Mouse (Mus musculus) urinary bladder, postnatal 25 days (tissue): Measurements from ENCODE around the gene Nlgn3.
A peak's percentile ranks its signal among the peaks of the same experiment; 100 is the strongest.
"Not testable (repeated sequence)": the region's sequence is repeated elsewhere in the genome, so short reads cannot be mapped to it uniquely, and the experiment has no call there.

Source experiments
- DNase-seq: peaks from one replicate; pipeline ENCODE4 v3.0.0; 2022; ENCODE audit warnings: low spot score

Gene Nlgn3

DNA sequence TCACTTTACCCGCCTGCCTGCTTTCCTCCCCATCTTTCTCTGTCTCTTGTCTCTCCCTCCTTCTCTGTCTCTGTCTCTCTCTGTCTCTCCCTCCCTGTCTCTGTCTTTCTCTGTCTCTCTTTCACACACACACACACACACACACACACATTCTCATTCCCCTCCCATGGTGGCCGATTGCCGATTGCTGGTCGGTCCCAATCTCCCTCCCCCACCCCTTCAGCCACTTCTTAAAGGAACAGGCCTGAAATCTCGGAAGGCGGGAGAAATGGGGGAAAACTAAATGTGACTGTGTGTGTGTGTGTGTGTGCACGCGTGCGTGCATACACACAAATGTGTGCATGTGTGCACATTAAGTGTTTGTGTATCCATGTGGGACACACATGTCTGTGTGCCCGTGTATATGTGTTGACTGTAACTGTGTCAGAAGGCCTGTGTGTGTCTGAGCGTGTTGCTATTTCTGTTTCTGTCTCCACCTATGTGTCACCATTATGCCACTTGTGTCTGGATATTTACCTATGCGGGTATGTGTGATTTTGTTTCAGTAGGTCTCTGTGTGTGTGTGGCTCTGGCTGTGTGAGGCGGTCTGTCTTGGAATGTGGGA is 1.6 kb downstream of the Nlgn3 start:
- no peak for DNase-seq

DNA sequence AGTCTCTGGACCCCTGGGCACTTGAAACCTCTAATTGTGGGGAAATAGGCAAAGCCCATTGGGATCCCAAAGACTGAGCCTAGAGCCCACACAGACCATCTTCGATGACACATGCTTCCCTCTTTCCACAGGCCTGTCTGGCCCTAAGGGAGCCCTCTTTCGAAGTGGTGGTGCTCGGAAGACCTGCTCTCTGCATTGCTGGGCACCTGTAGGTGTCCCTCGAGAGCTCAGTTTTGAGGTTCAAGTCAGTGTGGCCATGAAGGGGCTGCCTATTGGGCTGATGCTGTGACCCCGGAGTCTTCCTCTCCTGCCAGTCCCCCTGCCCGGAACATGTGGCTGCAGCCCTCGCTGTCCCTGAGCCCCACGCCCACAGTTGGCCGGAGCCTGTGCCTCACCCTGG is 2.7 kb downstream of the Nlgn3 start:
- DNase-seq, result no peak

DNA sequence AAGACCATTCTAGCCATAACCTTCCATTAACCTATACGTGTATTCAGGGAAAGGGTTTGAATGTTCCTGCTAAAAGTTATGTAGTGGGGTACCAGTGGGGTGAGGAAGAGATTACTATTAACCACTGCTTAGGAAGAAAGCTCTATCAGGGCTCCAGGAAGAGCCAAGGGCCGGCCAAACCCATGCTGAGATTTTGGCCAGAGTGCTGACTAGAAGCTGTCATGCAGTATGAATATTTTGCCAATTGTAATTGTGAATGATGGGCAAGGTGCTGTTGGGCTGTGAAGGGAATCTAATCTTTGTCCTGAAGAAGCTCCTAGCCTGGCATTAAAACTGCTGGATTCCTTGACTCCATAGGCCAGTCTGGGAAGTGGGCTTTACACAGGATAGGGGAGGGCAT is 5.7 kb downstream of the Nlgn3 start:
- no peak for DNase-seq

DNA sequence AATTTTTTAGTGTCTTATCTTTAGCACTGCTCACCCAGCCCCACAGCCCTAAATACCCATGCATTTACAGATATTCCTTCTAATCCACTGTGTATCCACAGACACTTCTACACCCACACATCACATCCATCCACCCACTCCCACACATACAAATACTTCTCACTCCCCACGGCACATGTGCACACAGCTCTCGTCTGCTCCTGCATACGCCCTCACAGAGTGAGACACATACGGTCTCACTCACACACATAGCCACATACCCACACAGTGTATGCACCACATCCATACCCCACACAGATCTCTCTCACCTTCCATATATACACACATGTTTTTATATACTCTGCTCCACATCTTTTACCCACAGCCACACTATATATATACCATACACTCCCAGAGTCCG is 10.3 kb downstream of the Nlgn3 start:
- DNase-seq, result no peak

DNA sequence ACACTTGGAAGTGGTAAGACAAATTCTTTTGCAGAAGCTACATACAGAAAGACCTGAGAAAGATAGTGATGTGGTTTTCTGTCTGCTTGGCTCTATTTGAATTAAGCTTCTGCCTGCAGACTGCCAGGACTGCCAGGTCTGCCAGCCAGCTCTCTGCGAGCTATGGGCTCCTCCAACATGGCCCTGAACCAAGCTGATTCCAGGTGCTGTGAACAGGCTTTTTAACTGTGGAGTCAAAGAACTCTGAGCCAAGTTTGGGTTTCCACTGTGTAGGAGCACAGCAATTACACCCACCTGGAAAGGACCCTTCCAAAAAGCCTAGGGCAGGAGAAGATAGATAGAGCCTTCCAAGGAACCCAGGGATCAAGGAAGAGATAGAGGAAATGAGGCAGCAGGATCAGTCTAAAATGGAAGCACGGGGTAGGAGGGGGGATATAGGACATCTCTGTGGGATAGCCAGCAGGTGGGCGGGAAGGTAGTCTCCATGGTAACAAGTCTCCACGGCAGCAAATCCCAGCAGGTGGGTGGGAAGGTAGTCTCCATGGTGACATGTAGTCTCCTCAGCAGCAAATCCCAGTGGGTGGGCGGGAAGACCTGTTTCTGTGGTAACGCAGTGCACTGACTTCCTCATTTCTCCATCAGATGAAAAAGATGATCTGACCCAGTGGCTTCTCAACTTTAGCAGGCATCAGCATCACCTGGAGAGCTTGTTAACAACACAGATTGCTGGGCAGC is 14.8 kb downstream of the Nlgn3 start:
- no peak for DNase-seq

DNA sequence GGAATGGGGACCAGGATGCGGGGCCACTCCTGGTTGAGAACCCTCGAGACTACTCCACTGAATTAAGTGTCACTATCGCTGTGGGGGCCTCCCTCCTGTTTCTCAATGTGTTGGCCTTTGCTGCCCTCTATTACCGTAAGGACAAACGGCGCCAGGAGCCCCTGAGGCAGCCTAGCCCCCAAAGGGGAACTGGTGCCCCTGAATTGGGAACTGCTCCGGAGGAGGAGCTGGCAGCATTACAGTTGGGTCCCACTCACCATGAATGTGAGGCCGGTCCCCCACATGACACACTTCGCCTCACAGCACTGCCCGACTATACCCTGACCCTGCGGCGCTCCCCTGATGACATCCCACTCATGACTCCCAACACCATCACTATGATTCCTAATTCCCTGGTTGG is 20.8 kb downstream of the Nlgn3 start:
- no peak for DNase-seq

DNA sequence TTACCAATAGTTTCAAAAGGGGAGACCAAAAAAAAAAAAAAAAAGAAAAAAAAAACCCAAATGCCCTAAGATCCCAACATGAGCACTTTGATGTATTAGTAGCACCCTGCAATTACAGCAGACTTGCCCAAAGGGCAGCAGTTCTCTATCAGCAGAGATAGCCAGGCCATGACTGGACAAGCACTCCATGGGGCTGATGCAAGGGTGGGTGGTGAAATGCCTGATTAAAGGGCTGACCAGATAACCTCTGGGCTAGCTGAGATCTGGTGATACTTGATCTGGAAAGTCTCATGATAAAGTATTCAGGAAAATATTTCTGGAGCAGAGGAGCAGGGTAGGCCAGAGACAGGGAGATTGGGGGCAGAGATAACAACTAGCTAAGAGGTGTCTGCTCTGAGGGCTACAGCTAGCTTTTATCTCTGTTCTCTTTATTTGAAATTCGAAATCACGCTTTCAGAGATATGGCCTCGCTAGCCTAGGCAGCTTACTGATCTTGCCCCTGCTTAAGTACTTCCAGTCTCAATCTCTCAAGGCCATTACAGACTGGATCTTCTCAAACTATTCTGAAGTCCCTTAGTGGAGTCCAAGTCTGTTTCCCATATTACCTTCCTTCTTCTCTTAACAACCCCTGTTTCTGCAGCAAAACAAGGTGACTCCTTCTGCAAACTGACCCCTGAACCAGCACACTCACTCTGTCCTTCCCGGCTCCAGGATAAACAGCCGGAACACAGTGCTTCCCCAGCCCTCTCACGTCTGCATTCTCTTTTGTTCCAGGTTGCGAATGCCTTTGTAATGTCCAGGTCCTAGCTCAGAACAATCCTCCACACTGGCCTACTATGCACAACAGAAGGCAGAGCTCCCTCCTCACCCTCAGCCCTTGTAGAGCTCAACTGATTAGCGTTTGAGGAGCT is 27.3 kb downstream of the Nlgn3 start:
- DNase-seq, result no peak

DNA sequence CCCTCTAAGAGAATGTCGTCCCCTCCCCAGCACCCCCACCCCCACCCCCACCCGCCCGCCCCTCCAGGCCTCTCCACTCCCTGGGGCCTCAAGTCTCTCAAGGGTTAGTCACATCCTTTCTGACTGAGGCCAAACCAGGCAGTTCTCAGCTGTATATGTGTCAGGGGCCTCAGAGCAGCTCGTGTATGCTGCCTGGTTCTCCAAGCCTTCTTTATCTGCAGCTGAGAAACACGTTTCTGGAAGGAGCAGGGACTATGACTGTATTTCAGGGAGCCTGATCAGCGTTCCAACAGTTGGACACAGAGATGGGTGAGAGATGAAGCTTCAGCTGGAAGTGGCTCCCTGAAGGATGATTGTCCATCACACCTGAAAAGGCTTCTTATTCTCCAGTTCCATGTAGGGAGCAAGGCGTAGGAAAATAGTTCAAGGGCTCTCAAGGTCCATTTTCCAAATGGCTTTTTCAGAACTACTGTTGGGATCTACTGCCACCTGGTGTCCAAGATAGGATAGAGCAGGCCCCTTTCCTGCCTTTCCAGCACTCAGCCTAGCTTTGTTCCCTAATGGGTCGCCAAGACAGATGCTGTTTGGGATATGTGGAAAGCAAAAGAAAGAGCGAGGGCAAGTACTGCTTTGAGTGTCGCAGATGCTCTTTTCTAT is 30.5 kb downstream of the Nlgn3 start:
- DNase-seq, result peak; percentile 29

DNA sequence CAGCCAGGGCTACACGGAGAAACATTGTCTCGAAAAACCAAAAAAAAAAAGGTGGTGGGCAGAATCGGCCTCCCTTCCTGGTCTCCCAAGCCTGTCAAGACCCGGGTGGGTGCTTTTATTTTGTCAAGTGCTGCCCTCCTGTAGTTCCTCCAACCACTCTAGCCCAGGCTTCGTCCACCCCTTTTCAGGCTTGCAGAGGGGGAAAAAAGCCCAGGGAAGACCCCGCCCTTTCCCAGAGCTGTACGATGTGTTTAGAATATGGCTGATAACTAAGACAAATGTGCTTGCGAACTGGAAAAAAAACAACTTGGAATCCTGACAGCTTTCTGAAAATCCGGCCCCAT is 33.0 kb downstream of the Nlgn3 start:
- no peak for DNase-seq

DNA sequence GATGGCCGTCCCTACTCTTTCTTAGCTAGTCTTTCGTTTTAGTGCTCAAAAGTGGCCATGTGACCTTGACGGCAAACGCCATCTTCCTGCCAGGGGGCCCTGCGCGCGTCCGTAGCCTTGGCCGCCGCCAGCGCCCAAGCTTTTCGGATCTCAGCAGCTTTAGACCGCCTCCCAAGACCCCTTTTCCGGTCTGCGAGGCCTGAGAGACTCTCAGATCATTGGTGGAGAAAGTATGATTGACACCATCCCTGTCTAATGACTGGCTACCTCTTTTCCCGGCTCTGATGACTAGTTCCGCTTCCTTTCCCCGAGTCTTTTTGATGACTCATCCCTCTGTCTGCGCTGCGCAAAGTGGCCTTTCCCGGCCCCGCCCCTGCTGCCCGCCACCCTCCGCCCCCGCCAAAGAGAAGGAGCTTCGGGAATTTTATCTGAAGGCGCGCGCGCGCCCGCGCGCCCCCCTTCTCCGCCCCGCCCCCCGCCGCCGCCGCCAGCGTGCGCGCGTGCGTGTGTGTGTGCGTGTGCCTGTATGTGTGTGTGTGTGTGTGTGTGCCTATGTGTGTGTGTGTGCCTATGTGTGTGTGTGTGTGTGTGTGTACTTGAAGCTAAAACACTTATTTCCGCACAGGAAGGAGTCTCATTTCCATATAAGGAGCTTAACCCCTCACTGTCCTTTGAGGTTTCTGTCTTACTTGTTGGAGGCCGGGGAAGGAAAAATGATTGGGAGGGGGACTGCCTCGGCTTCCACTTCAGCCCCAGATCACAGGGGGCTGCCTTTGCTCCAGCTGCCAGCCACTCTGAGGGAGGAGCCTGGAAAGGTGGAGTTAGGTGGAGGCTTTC is 33.6 kb downstream of the Nlgn3 start:
- peak; percentile 59 for DNase-seq

DNA sequence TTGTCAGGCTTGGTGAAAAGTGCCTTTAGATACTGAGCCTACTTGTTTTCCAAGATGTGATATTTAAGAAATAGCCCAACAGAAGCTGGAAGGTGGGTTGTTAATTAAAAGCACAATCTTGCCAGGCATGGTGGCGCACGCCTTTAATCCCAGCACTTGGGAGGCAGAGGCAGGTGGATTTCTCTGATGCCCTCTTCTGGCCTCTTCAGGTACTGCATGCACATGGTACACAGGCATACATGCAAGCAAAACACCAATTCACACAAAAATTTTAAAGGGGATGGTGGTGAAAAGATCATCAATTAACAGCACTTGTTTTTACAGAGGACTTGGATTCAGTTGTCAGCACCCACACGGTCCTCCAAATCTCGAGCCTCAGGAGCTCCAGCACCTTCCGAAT is 35.6 kb downstream of the Nlgn3 start:
- DNase-seq, result no peak

DNA sequence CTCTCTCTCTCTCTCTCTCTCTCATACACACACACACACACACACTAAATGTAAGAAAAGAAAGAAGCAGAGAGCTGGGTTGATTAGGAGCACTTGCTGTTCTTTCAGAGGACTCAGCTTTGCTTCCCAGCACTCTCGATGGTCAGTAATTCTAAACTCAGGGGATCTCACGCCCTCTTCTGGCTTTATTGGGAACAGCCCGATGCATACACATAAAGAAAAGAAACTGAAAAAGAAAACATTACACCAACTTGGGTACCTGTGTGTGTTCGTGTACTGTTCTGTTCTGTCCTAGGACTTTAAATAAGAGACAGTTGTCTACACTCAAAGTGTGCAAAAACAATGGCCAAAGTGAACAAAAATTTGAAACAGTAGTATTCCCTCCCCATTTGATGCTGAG is 39.7 kb downstream of the Nlgn3 start:
- no peak for DNase-seq

DNA sequence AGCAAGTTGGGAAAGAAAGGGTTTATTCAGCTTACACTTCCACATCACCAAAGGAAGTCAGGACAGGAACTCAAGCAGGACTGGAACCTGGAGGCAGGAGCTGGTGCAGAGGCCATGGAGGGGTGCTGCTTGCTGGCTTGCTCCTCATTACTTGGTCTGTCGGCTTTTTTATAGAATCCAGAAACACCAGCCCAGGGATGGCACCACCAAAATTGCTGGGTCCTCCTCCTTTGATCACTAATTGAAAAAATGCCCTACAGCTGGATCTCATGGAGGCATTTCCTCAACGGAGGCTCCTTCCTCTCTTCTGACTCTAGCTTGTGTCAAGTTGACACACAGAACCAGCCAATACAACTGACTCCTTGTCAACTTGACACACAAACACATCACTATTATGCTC is 43.9 kb downstream of the Nlgn3 start:
- DNase-seq, result not testable (repeated sequence)

DNA sequence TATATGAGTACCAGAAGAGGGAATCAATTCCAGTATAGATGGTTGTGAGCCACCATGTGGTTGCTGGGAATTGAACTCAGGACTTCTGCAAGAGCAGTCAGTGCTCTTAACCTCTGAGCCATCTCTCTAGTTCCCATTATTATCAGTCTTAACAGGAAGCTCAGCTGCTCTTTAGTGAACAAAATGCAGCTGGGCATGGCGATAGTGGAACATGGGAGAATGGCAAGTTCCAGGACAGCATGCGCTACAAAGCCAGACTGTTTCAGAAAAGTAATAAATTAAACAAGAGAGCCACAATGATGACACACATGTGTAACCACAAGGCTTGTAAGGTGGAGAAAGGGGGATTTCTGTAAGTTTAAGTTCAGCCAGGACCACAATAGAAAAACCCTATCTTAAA is 46.5 kb downstream of the Nlgn3 start:
- no peak for DNase-seq

DNA sequence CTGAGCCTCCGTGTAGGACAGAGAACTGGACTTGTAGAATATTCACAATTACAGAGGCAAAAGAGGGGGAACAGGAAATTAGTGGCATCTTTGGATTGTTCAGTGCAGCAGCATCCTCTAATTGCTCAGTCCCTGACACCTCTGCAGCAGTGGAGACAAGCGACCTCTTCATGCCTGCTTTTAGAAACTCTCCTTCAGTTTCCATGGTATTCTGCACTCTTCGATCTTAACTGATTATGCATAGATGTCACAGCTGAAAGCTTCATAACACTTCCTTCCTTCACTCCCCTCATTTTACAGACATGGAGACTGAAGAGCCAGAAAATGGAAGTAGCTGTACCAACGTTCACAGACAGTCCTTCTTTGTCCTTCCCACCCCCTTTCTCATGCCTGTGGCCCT is 47.5 kb downstream of the Nlgn3 start:
- no peak for DNase-seq

DNA sequence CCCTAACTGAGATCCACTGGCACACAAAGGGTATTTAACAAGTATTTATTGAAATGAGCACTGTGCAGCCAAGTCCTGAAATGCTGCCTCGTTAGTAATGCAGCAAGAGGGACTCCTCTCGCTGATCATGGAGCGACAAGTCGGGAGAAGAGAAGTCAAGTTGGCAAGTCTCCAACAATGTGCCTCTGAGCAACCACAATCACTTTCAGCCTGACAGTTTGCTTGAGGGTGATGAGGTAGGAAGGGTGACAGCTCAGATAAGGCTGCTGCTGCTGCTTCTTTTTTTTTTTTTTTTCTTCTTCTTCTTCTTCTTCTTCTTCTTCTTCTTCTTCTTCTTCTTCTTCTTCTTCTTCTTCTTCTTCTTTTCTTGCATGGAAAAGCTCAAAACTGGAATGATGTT is 52.2 kb downstream of the Nlgn3 start:
- no peak for DNase-seq

DNA sequence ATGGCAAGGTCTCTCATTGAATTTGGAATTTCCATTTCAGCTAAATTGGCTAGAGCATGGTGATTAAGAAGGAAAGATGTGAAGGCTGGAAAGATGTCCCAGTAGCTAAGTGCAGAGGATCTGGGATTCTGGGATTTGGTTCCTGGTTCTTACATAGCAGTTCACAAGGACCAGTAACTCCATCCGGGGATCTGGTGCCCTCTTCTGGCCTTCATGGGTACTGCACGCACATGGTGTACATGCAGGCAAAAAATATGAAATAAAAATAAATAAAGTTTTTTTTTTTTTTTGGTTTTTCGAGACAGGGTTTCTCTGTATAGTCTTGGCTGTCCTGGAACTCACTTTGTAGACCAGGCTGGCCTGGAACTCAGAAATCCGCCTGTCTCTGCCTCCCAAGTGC is 59.9 kb downstream of the Nlgn3 start:
- not testable (repeated sequence) for DNase-seq

DNA sequence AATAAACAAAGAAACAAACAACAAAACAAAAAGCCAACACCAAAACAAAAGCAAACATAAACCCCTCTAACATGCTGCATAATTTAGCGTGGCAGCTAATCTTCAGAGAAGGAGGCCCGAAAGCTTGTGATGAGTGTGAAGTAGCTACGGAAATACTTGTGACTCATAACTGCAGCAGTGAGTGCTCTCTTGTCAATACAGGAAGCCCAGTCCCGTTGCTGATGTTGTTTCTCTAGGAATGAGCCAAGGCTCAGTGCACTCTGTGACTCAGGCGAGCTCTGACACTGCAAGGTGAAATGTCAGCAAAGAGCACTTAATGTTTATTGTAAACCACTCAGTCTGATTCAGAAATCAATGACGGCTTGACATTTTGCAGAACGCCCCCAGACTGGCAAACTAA is 70.0 kb downstream of the Nlgn3 start:
- DNase-seq, result no peak

DNA sequence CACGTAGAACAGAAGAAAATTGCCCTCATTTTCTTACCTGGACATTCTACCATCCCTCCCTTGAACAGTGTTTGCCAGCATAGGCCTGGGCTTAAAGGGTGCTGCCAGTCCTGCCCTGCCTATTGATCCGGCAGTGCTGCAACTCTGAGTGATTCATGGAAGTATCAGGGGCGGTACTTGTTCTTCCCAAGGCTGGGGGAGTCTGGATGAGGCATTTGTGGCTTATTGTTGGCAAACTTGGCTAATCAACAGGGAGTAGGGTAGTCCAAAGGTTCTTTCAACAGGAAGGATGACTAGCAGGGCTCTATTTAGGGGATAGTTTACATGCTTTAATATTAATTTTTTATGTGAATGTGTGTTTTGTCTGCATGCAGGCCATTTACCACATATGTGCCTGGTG is 71.6 kb downstream of the Nlgn3 start:
- no peak for DNase-seq

DNA sequence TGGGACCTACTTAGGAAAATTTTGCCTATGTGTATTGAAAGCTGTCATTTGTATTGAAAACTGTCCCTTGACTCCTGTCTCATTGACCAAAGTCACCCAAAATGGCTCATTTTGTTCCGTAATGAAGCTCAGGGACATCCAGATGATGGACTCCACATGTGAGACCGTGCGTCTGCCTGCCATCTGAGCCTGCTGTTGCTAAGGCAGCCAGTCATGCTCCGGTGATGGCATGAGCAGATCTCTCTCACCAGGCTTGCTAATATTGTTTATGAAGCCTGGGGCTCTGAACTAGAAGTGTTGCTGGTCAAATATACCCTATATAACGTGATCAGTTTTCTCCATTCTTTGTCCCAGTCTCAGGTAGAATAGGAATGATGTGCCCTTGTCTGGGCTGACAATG is 74.0 kb downstream of the Nlgn3 start:
- DNase-seq, result no peak
